Mouse (Mus musculus): ENCODE measurements at regions not wholly inside any gene's neighbourhood (a gene's known extent, or its start where the extent isn't known, plus 50 kb on each side); places are given as distances from the start of the nearest gene placed in this dataset.

- no peaks in the 10 kb centered on the region for H3K4me1 ChIP-seq
- H3K9ac ChIP-seq = no peak overlapping the region
- 90% methylated on average over 4 of the region's 4 CpGs for WGBS
- H3K4me2 ChIP-seq = no peak overlapping the region
- no peak for ATAC-seq (replicated peaks; ENCODE audit: low FRiP score)
- no peak overlapping the region for H3K27ac ChIP-seq
- no peaks in the 10 kb centered on the region for H3K36me3 ChIP-seq
- H3K9me3 ChIP-seq (replicated peaks) = no peaks in the 10 kb centered on the region
- no peak overlapping the region for H3K4me3 ChIP-seq (replicated peaks)
- H3K27me3 ChIP-seq = no peaks in the 10 kb centered on the region
Measured at GRCm38 (mm10) chr13:83452987-83453386, 50.8 kb upstream of the Mef2c start.
